Mouse (Mus musculus) MEL (cell line): ENCODE measurements around the gene Mrpl33. TPM values are rescaled to one million over a fixed set of nuclear protein-coding genes. Genes with fewer than 3 reads are reported as not detected.

Experiments used
- DNase-seq: peaks from one replicate; pipeline ENCODE4 v3.0.0; 2011; ENCODE audit warnings: low read depth, low spot score
- H3K27ac ChIP-seq: 2 replicates; pipeline ENCODE4 v1.5.1; 2012; ENCODE audit warnings: low read depth, mild to moderate bottlenecking, control low read depth, low read length, moderate library complexity; ENCODE audit not compliant: control insufficient read depth
- H3K27me3 ChIP-seq, 2 experiments: fragments of 150-350 bp in 1 of 2; sonication (generic) in 1 of 2; 2 replicates each; pipeline ENCODE4 v1.6.1; 2012; ENCODE audit warnings: low read length in 2 of 2, mild to moderate bottlenecking in 2 of 2, improper control_type of control experiment in 1 of 2, moderate library complexity in 1 of 2; ENCODE audit not compliant: insufficient read depth in 2 of 2, control insufficient read depth in 1 of 2
- H3K36me3 ChIP-seq, 2 experiments: 2 replicates each; pipeline ENCODE4 v1.6.1; 2012 to 2014; ENCODE audit warnings: low read length in 2 of 2, improper control_type of control experiment in 1 of 2, inconsistent platforms in 1 of 2, mild to moderate bottlenecking in 1 of 2; ENCODE audit not compliant: insufficient read depth in 2 of 2, control insufficient read depth in 1 of 2
- H3K4me1 ChIP-seq, 2 experiments: fragments of 150-350 bp in 1 of 2; sonication (generic) in 1 of 2; 2 replicates each; pipeline ENCODE4 v1.6.1; 2012; ENCODE audit warnings: low read length in 2 of 2, improper control_type of control experiment in 1 of 2, mild to moderate bottlenecking in 1 of 2; ENCODE audit not compliant: insufficient read depth in 2 of 2, control insufficient read depth in 1 of 2
- H3K4me3 ChIP-seq, 2 experiments: fragments of 150-350 bp in 1 of 2; sonication (generic) in 1 of 2; 2 replicates each; pipeline ENCODE4 v1.5.1; 2012; ENCODE audit warnings: low read depth in 2 of 2, low read length in 2 of 2, mild to moderate bottlenecking in 2 of 2, moderate library complexity in 2 of 2, control low read depth in 1 of 2, improper control_type of control experiment in 1 of 2; ENCODE audit not compliant: control insufficient read depth in 1 of 2, insufficient read depth in 1 of 2
- H3K79me2 ChIP-seq: 2 replicates; pipeline ENCODE4 v1.6.1; 2012; ENCODE audit warnings: mild to moderate bottlenecking, low read length, moderate library complexity; ENCODE audit not compliant: control insufficient read depth, poor library complexity, insufficient read depth
- H3K9ac ChIP-seq: 2 replicates; pipeline ENCODE4 v1.6.1; 2012; ENCODE audit warnings: low read depth, mild to moderate bottlenecking, control low read depth, low read length, moderate library complexity; ENCODE audit not compliant: control insufficient read depth, poor library complexity, severe bottlenecking
- H3K9me3 ChIP-seq: fragments of 150-350 bp; sonication (generic); replicated peaks from 2 replicates; pipeline ENCODE4 v1.6.1; 2012; ENCODE audit warnings: mild to moderate bottlenecking, low read length, improper control_type of control experiment, moderate library complexity; ENCODE audit not compliant: insufficient read depth
- CHD2 ChIP-seq: IDR thresholded peaks from 2 replicates; pipeline ENCODE4 v1.6.1; 2011; ENCODE audit warnings: low read length, improper control_type of control experiment
- E2F4 ChIP-seq: IDR thresholded peaks from 2 replicates; pipeline ENCODE4 v1.6.1; 2011; ENCODE audit warnings: low read depth, low read length, improper control_type of control experiment, borderline replicate concordance
- ELF1 ChIP-seq: IDR thresholded peaks from 2 replicates; pipeline ENCODE4 v1.6.1; 2014; ENCODE audit warnings: low read depth, mild to moderate bottlenecking, inconsistent platforms, low read length, improper control_type of control experiment, moderate library complexity
- EP300 ChIP-seq, 2 experiments: IDR thresholded peaks; 2 replicates each; pipeline ENCODE4 v1.6.1; 2011; ENCODE audit warnings: improper control_type of control experiment in 2 of 2, low read length in 2 of 2, low read depth in 1 of 2, mild to moderate bottlenecking in 1 of 2
- ETS1 ChIP-seq: IDR thresholded peaks from 2 replicates; pipeline ENCODE4 v1.6.1; 2012; ENCODE audit warnings: low read depth, mild to moderate bottlenecking, inconsistent platforms, low read length, improper control_type of control experiment, moderate library complexity
- GABPA ChIP-seq: IDR thresholded peaks from 2 replicates; pipeline ENCODE4 v1.6.1; 2012; ENCODE audit warnings: low read depth, mild to moderate bottlenecking, inconsistent platforms, low read length, improper control_type of control experiment, moderate library complexity
- GATA1 ChIP-seq: IDR thresholded peaks from 2 replicates; pipeline ENCODE4 v1.6.1; 2011; ENCODE audit warnings: low read depth, low read length, improper control_type of control experiment
- HCFC1 ChIP-seq: IDR thresholded peaks from 2 replicates; pipeline ENCODE4 v1.6.1; 2012; ENCODE audit warnings: low read depth, mild to moderate bottlenecking, inconsistent platforms, low read length, improper control_type of control experiment, moderate library complexity
- KAT2A ChIP-seq: conservative IDR thresholded peaks from 2 replicates; pipeline ENCODE4 v1.6.1; 2012; ENCODE audit warnings: low read depth, low read length, improper control_type of control experiment, inconsistent platforms
- MAFK ChIP-seq: IDR thresholded peaks from 2 replicates; pipeline ENCODE4 v1.6.1; 2011; ENCODE audit warnings: low read depth, mild to moderate bottlenecking, low read length, improper control_type of control experiment, borderline replicate concordance
- MAX ChIP-seq: IDR thresholded peaks from 2 replicates; pipeline ENCODE4 v1.6.1; 2011; ENCODE audit warnings: low read length, improper control_type of control experiment
- MAZ ChIP-seq: IDR thresholded peaks from 2 replicates; pipeline ENCODE4 v1.6.1; 2012; ENCODE audit warnings: low read depth, mild to moderate bottlenecking, inconsistent platforms, low read length, improper control_type of control experiment
- MEF2A ChIP-seq: IDR thresholded peaks from 2 replicates; pipeline ENCODE4 v1.6.1; 2014; ENCODE audit warnings: low read depth, mild to moderate bottlenecking, inconsistent platforms, low read length, improper control_type of control experiment; ENCODE audit not compliant: poor library complexity, insufficient replicate concordance, severe bottlenecking; ENCODE audit errors: extremely low read depth
- MYC ChIP-seq: IDR thresholded peaks from 2 replicates; pipeline ENCODE4 v1.6.1; 2011; ENCODE audit warnings: low read depth, mild to moderate bottlenecking, low read length, improper control_type of control experiment, moderate library complexity
- POLR2A ChIP-seq, 2 experiments: IDR thresholded peaks; 2 replicates each; pipeline ENCODE4 v1.6.1; 2011 to 2012; ENCODE audit warnings: low read length in 2 of 2, mild to moderate bottlenecking in 2 of 2, control low read depth in 1 of 2, improper control_type of control experiment in 1 of 2, low read depth in 1 of 2, moderate library complexity in 1 of 2; ENCODE audit not compliant: control insufficient read depth in 1 of 2, insufficient read depth in 1 of 2, poor library complexity in 1 of 2
- POLR2AphosphoS2 ChIP-seq: IDR thresholded peaks from 2 replicates; pipeline ENCODE4 v1.6.1; 2011; ENCODE audit warnings: low read length, improper control_type of control experiment
- POLR2AphosphoS5 ChIP-seq: IDR thresholded peaks from 2 replicates; pipeline ENCODE4 v1.6.1; 2012; ENCODE audit warnings: low read depth, borderline replicate concordance, mild to moderate bottlenecking, inconsistent platforms, low read length, moderate library complexity, mixed read lengths
- RAD21 ChIP-seq: IDR thresholded peaks from 2 replicates; pipeline ENCODE4 v1.6.1; 2011; ENCODE audit warnings: mild to moderate bottlenecking, low read depth, low read length, improper control_type of control experiment
- RCOR1 ChIP-seq: IDR thresholded peaks from 2 replicates; pipeline ENCODE4 v1.6.1; 2012; ENCODE audit warnings: low read depth, mild to moderate bottlenecking, inconsistent platforms, low read length, improper control_type of control experiment
- SIN3A ChIP-seq: IDR thresholded peaks from 2 replicates; pipeline ENCODE4 v1.6.1; 2012; ENCODE audit warnings: low read length, improper control_type of control experiment, inconsistent platforms
- SMC3 ChIP-seq: IDR thresholded peaks from 2 replicates; pipeline ENCODE4 v1.6.1; 2011; ENCODE audit warnings: low read depth, low read length, improper control_type of control experiment
- TAL1 ChIP-seq: IDR thresholded peaks from 2 replicates; pipeline ENCODE4 v1.6.1; 2012; ENCODE audit warnings: mild to moderate bottlenecking, inconsistent platforms, low read length, moderate library complexity, mixed read lengths
- TCF12 ChIP-seq: IDR thresholded peaks from 2 replicates; pipeline ENCODE4 v1.6.1; 2014; ENCODE audit warnings: low read depth, mild to moderate bottlenecking, inconsistent platforms, low read length, improper control_type of control experiment, moderate library complexity
- UBTF ChIP-seq: IDR thresholded peaks from 2 replicates; pipeline ENCODE4 v1.6.1; 2012; ENCODE audit warnings: low read depth, mild to moderate bottlenecking, inconsistent platforms, low read length, improper control_type of control experiment, moderate library complexity, borderline replicate concordance; ENCODE audit not compliant: insufficient read depth
- USF1 ChIP-seq: IDR thresholded peaks from 2 replicates; pipeline ENCODE4 v1.6.1; 2014; ENCODE audit warnings: low read depth, mild to moderate bottlenecking, inconsistent platforms, low read length, improper control_type of control experiment, moderate library complexity
- ZKSCAN1 ChIP-seq: IDR thresholded peaks from 2 replicates; pipeline ENCODE4 v1.6.1; 2012; ENCODE audit warnings: low read depth, mild to moderate bottlenecking, inconsistent platforms, low read length, improper control_type of control experiment, moderate library complexity
- polyA plus RNA-seq, 2 experiments: library from polyadenylated mRNA; stranded (reverse) in 1 of 2; unstranded in 1 of 2; fragments of >175 nt in 1 of 2; fragments of >200 nt in 1 of 2; gene quantifications; 2 replicates each; pipeline versions ENCODE4 v1.2.1 to v1.2.4; 2012; ENCODE audit warnings: low replicate concordance in 2 of 2, low read depth in 1 of 2; ENCODE audit not compliant: insufficient read length in 2 of 2, insufficient read depth in 1 of 2, missing spikeins in 1 of 2
- total RNA-seq: library from RNA; depleted of rRNA; stranded (reverse); fragments of 300-350 nt; gene quantifications from 2 replicates; pipeline ENCODE4 v1.2.3, GENCODE M21; 2012

Mrpl33 gene
- total and polyA plus RNA-seq, 3 experiments: 158 to 249 TPM; not detected in 1

- peaks cover 0 to 3% of the 10 kb centered on the region in 2 experiments for H3K36me3 ChIP-seq
- no peaks in the 10 kb centered on the region for H3K27me3 ChIP-seq
- no peaks in the 10 kb centered on the region for H3K9me3 ChIP-seq
- no peak overlapping the region for H3K4me3 ChIP-seq
- H3K4me1 ChIP-seq: peaks cover 0 to 5% of the 10 kb centered on the region in 2 experiments; a peak in 2 of 4 replicates
- H3K79me2 ChIP-seq: no peaks in the 10 kb centered on the region
- H3K27ac ChIP-seq: no peak overlapping the region
- no peak overlapping the region for H3K9ac ChIP-seq
- DNase-seq: peak; percentile 34
- no peak for TF ChIP-seq MYC
- TF ChIP-seq E2F4: no peak
- TF ChIP-seq USF1: no peak
- no peak for TF ChIP-seq RCOR1
Measured at GRCm38 (mm10) chr5:31680183-31680582, 83.4 kb downstream of the Mrpl33 start.

DNA sequence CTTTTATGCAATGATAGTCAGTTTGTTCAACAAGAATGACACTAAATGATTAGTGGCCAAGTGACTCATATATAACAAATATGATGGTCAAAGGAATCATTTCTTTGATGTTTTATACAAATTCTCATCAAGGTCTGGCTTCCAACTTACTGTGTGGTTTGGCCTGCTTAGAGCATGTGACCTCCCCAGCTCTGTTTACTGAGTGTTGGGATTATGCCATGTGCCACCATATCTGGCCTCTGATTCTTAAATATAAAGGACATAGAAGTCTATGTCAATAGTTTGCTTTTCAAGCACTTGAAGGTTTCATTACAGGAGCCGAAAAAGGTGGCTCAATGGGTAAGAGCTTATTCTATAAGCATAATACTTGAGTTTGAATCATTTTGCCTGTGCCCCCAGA, 85.6 kb downstream of the Mrpl33 start:
- H3K9me3 ChIP-seq: no peaks in the 10 kb centered on the region
- H3K27ac ChIP-seq: no peak overlapping the region
- no peak overlapping the region for H3K9ac ChIP-seq
- H3K4me1 ChIP-seq: peaks cover 5 to 23% of the 10 kb centered on the region in 2 experiments
- no peak for TF ChIP-seq TAL1
- TF ChIP-seq SIN3A: no peak
- no peak for TF ChIP-seq MAFK
- no peak for TF ChIP-seq E2F4
- TF ChIP-seq CHD2: no peak
- H3K36me3 ChIP-seq: peaks cover 0 to 16% of the 10 kb centered on the region in 2 experiments; a peak in 3 of 4 replicates
- DNase-seq: no peak
- no peak overlapping the region for H3K4me3 ChIP-seq
- H3K27me3 ChIP-seq: no peaks in the 10 kb centered on the region
- H3K79me2 ChIP-seq: no peaks in the 10 kb centered on the region

DNA sequence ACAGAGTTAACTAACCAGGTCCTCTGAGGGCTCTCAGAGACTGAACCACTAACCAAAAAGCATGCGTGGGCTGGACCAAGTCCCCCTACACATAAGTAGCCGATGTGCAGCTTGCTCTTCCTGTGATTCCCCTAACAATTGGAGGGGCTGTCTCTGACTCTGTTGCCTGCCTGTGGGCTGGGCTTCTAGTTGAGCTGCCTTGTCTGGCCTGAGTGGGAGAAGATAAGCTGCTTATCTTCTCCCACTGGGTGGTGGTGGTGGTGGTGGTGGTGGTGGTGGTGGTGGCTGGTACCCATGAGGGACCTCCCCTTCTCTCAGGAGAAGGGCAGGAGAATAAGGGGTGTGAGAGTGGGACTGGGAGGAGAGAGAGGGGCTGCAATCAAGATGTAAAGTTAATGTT, 89.3 kb downstream of the Mrpl33 start:
- Histone ChIP-seq H3K27me3 (no peaks in the 10 kb centered on the region), H3K27ac (peak overlapping the region; percentile 77), H3K9me3 (no peaks in the 10 kb centered on the region), H3K4me1 (peaks cover 10 to 31% of the 10 kb centered on the region in 2 experiments), H3K9ac (peak overlapping the region; percentile 54), H3K36me3 (peaks cover 0 to 29% of the 10 kb centered on the region in 2 experiments; a peak in 2 of 4 replicates), H3K79me2 (no peaks in the 10 kb centered on the region), H3K4me3 (peak overlapping the region; percentile 26 to 35)
- peak; percentile 86 for DNase-seq
- TF ChIP-seq TAL1 (peak; percentile 87), RAD21 (no peak), POLR2AphosphoS2 (no peak), TCF12 (peak; percentile 93), MAX (no peak), ELF1 (0 out of 2 replicates have a peak, but pooled peaks have one; percentile 34), EP300 (IDR thresholded peaks at IDR 0.05; ENCODE audit: low read depth in 1 of 2, low read length in 2 of 2) (peak; percentile 39 to 90), MAZ (peak; percentile 83), MEF2A (no peak), POLR2AphosphoS5 (no peak), HCFC1 (peak; percentile 64; the same call in 1 of the 2 replicates), ZKSCAN1 (peak; percentile 74; the same call in 1 of the 2 replicates), POLR2A (IDR thresholded peaks at IDR 0.05; ENCODE audit: control insufficient read depth in 1 of 2, insufficient read depth in 1 of 2, low read depth in 1 of 2, low read length in 2 of 2, poor library complexity in 1 of 2) (peak; percentile 29 to 43; a peak in 1 of 4 replicates), SIN3A (peak; percentile 69), GABPA (no peak), ETS1 (peak; percentile 75; the same call in 1 of the 2 replicates), KAT2A (0 out of 2 replicates have a peak, but pooled peaks have one; percentile 3), SMC3 (no peak), GATA1 (peak; percentile 90), UBTF (no peak), RCOR1 (peak; percentile 58; the same call in 1 of the 2 replicates)
